Mouse (Mus musculus) brain, embryonic 14.5 days (tissue): ENCODE results near the gene Adam8.

Source experiments
- CTCF ChIP-seq: fragments of 200-500 bp; IDR thresholded peaks from 2 replicates; pipeline ENCODE4 v1.5.1; 2012; ENCODE audit warnings: inconsistent platforms, mild to moderate bottlenecking, moderate library complexity, borderline replicate concordance; ENCODE audit not compliant: insufficient read depth, insufficient read length; ENCODE audit errors: extremely low read depth
- POLR2A ChIP-seq: fragments of 200-500 bp; IDR thresholded peaks from 2 replicates; pipeline ENCODE4 v1.6.1; 2012; ENCODE audit warnings: mild to moderate bottlenecking, inconsistent platforms, borderline replicate concordance; ENCODE audit not compliant: poor library complexity, insufficient read depth, insufficient read length, severe bottlenecking; ENCODE audit errors: extremely low read depth

- TF ChIP-seq CTCF (no peak), POLR2A (no peak)
Observed at GRCm38 (mm10) chr7:139970979-139971378, 21.4 kb downstream of the Adam8 start.
